Mouse (Mus musculus) ES-Bruce4 (cell line): Measurements from ENCODE around the gene Clgn. TPM values are rescaled to one million over a fixed set of nuclear protein-coding genes. Genes with fewer than 3 reads are reported as not detected.
A peak's percentile ranks its signal among the peaks of the same experiment; 100 is the strongest.
"Not testable (repeated sequence)": the region's sequence is repeated elsewhere in the genome, so short reads cannot be mapped to it uniquely, and the experiment has no call there.

Experiments used
- H3K27ac ChIP-seq: 2 replicates; pipeline ENCODE4 v1.5.1; 2012; ENCODE audit warnings: low read length, inconsistent platforms; ENCODE audit not compliant: insufficient read depth
- H3K27me3 ChIP-seq: 2 replicates; pipeline ENCODE4 v1.6.1; 2012; ENCODE audit warnings: mild to moderate bottlenecking, low read length, inconsistent platforms; ENCODE audit not compliant: control insufficient read depth, poor library complexity, insufficient read depth, severe bottlenecking
- H3K36me3 ChIP-seq: 2 replicates; pipeline ENCODE4 v1.6.1; 2012; ENCODE audit warnings: inconsistent platforms, mild to moderate bottlenecking, low read length, moderate library complexity; ENCODE audit not compliant: control insufficient read depth, poor library complexity, insufficient read depth, severe bottlenecking
- H3K4me1 ChIP-seq: one replicate; pipeline ENCODE4 v1.8.1; 2011; ENCODE audit warnings: low read length; ENCODE audit not compliant: control insufficient read depth, insufficient read depth
- H3K4me3 ChIP-seq: 2 replicates; pipeline ENCODE4 v1.5.1; 2011; ENCODE audit warnings: low read depth, mild to moderate bottlenecking, low read length
- H3K9ac ChIP-seq: 2 replicates; pipeline ENCODE4 v1.6.1; 2012; ENCODE audit warnings: low read depth, mild to moderate bottlenecking, inconsistent platforms; ENCODE audit not compliant: poor library complexity, severe bottlenecking
- H3K9me3 ChIP-seq: replicated peaks from 2 replicates; pipeline ENCODE4 v1.6.1; 2012; ENCODE audit warnings: mild to moderate bottlenecking, low read length, inconsistent platforms; ENCODE audit not compliant: control insufficient read depth, poor library complexity, insufficient read depth, severe bottlenecking
- CTCF ChIP-seq: IDR thresholded peaks from one replicate; pipeline ENCODE4 v1.8.1; 2011; ENCODE audit warnings: low read depth, low read length
- EP300 ChIP-seq: IDR thresholded peaks from 2 replicates; pipeline ENCODE4 v1.6.1; 2011; ENCODE audit warnings: low read depth, low read length; ENCODE audit not compliant: insufficient read depth
- POLR2A ChIP-seq: IDR thresholded peaks from one replicate; pipeline ENCODE4 v1.8.1; 2011; ENCODE audit warnings: low read length; ENCODE audit not compliant: insufficient read depth
- polyA plus RNA-seq: library from polyadenylated mRNA; stranded (reverse); fragments of >200 nt; gene quantifications from 2 replicates; pipeline ENCODE4 v1.2.4, GENCODE M21; 2011; ENCODE audit warnings: low read depth; ENCODE audit not compliant: missing spikeins, insufficient read depth, insufficient read length

Gene Clgn
- polyA plus RNA-seq, 1 experiment: 5.6 TPM

GRCm38 (mm10) chr8:83426949-83427348 is 37.3 kb downstream of the Clgn start:
- no peak overlapping the region for H3K4me3 ChIP-seq
- no peaks in the 10 kb centered on the region for H3K9me3 ChIP-seq
- no peak overlapping the region for H3K9ac ChIP-seq
- H3K27me3 ChIP-seq: no peaks in the 10 kb centered on the region
- H3K36me3 ChIP-seq: no peaks in the 10 kb centered on the region
- TF ChIP-seq POLR2A (no peak), CTCF (no peak), EP300 (no peak)
- no peaks in the 10 kb centered on the region for H3K4me1 ChIP-seq
- H3K27ac ChIP-seq: no peak overlapping the region

- not testable (repeated sequence) for H3K4me3 ChIP-seq, H3K9me3 ChIP-seq, H3K27ac ChIP-seq, H3K9ac ChIP-seq, H3K27me3 ChIP-seq, H3K4me1 ChIP-seq, H3K36me3 ChIP-seq
Observed at GRCm38 (mm10) chr8:83428621-83429020, 39.0 kb downstream of the Clgn start.

- no peaks in the 10 kb centered on the region; the same call in 1 of the 2 replicates for H3K36me3 ChIP-seq
- TF ChIP-seq CTCF (no peak), POLR2A (no peak), EP300 (no peak)
- no peak overlapping the region for H3K27ac ChIP-seq
- H3K27me3 ChIP-seq: no peaks in the 10 kb centered on the region
- H3K4me1 ChIP-seq: no peaks in the 10 kb centered on the region
- no peaks in the 10 kb centered on the region for H3K9me3 ChIP-seq
- no peak overlapping the region for H3K9ac ChIP-seq
- 0 out of 2 replicates have a peak overlapping the region, but pooled peaks have one; percentile 2 for H3K4me3 ChIP-seq
Observed at GRCm38 (mm10) chr8:83429071-83429524, 39.4 kb downstream of the Clgn start.

DNA sequence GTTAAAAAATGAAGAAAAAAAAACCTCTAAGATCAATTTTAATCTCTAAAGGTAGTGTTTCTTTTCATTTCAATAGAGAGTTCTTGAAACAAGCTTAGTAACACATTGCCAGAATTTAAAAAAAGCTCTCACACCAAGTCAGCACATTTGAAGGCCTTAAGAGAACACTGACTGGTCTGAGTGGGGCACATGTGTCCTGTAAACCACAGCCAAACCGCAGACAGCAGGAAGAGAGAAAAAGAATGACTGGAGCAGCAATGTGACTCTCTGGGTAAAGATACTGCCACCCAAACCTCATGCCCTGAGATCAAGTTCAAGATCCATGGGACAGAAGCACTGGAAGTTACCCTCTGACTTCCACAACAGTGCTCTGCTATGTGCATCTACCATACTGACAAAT is 47.4 kb downstream of the Clgn start:
- Histone ChIP-seq H3K9me3 (no peaks in the 10 kb centered on the region), H3K4me3 (no peak overlapping the region), H3K27ac (no peak overlapping the region), H3K9ac (no peak overlapping the region), H3K27me3 (no peaks in the 10 kb centered on the region), H3K4me1 (peaks cover 2% of the 10 kb centered on the region), H3K36me3 (peaks cover 14% of the 10 kb centered on the region)
- TF ChIP-seq EP300 (no peak), POLR2A (no peak)

- TF ChIP-seq EP300 (no peak), CTCF (no peak), POLR2A (no peak)
- peaks cover 2% of the 10 kb centered on the region for H3K4me1 ChIP-seq
- peak overlapping the region; percentile 72 for H3K4me3 ChIP-seq
- peak overlapping the region; percentile 84 for H3K9ac ChIP-seq
- peaks cover 7% of the 10 kb centered on the region; the same call in 1 of the 2 replicates for H3K36me3 ChIP-seq
- H3K9me3 ChIP-seq: no peaks in the 10 kb centered on the region
- no peaks in the 10 kb centered on the region for H3K27me3 ChIP-seq
- no peak overlapping the region for H3K27ac ChIP-seq
Observed at GRCm38 (mm10) chr8:83441656-83442242, 52.1 kb downstream of the Clgn start.

- Histone ChIP-seq H3K4me3 (peak overlapping the region; percentile 72), H3K36me3 (peaks cover 4% of the 10 kb centered on the region; the same call in 1 of the 2 replicates), H3K9me3 (no peaks in the 10 kb centered on the region), H3K27me3 (no peaks in the 10 kb centered on the region), H3K4me1 (peaks cover 2% of the 10 kb centered on the region), H3K27ac (no peak overlapping the region), H3K9ac (peak overlapping the region; percentile 84)
- TF ChIP-seq EP300: no peak
- TF ChIP-seq POLR2A: no peak
- no peak for TF ChIP-seq CTCF
Observed at GRCm38 (mm10) chr8:83442243-83443051, 52.8 kb downstream of the Clgn start.
